Mouse (Mus musculus): ENCODE measurements around the gene Otud7a. TPM values are rescaled to one million over a fixed set of nuclear protein-coding genes. Genes with fewer than 3 reads are reported as not detected.
A peak's percentile ranks its signal among the peaks of the same experiment; 100 is the strongest.

The Otud7a gene
- not detected for total RNA-seq (2021)
- 0.06 and 0.15 TPM in 2 replicates for polyA plus RNA-seq (2012; rRNA removed)
- long read RNA-seq: 0 reads

GRCm38 (mm10) chr7:63444484-63445345 is at the start of gene Otud7a:
TSS of gene Otud7a (plus strand) at chr7:63444751.
- H3K27me3 ChIP-seq (ENCODE audit: control insufficient read depth, insufficient read depth, low read length): peaks cover 3% of the 10 kb centered on the region; the same call in 1 of the 2 replicates
- under 1% methylated on average over 104 of the region's 123 CpGs for WGBS
- H3K9ac ChIP-seq (ENCODE audit: low read depth, low read length): no peak within 1 kb of the TSS
- intact Hi-C loops (cut with DNase I): no loop called here
- no peaks in the 10 kb centered on the region for H3K79me2 ChIP-seq (replicated peaks; ENCODE audit: control insufficient read depth, insufficient read depth, low read length)
- H3K4me3 ChIP-seq: no peak within 1 kb of the TSS; the same call in 1 of the 2 replicates
- no peaks in the 10 kb centered on the region for H3K4me1 ChIP-seq (ENCODE audit: control insufficient read depth, insufficient read depth, low read length)
- TF ChIP-seq POLR2A (IDR thresholded peaks at IDR 0.05; ENCODE audit: insufficient read depth, low read depth, low read length): no peak
- TF ChIP-seq EP300 (IDR thresholded peaks at IDR 0.05; ENCODE audit: insufficient read depth, low read depth, low read length): no peak
- no peak for TF ChIP-seq CTCF (IDR thresholded peaks at IDR 0.05)
- no peak within 1 kb of the TSS for H3K27ac ChIP-seq
- H3K36me3 ChIP-seq (ENCODE audit: control insufficient read depth, insufficient read depth, low read length): no peaks in the 10 kb centered on the region
- peak; percentile 36 to 62 for DNase-seq

GRCm38 (mm10) chr7:63405988-63406387 is 38.6 kb upstream of the Otud7a start:
- Histone ChIP-seq H3K27ac (no peak overlapping the region), H3K79me2 (replicated peaks; ENCODE audit: control insufficient read depth, insufficient read depth, low read length) (no peaks in the 10 kb centered on the region), H3K9ac (ENCODE audit: low read depth, low read length) (no peak overlapping the region), H3K4me1 (ENCODE audit: control insufficient read depth, insufficient read depth, low read length) (no peaks in the 10 kb centered on the region), H3K36me3 (ENCODE audit: control insufficient read depth, insufficient read depth, low read length) (no peaks in the 10 kb centered on the region), H3K27me3 (ENCODE audit: control insufficient read depth, insufficient read depth, low read length) (no peaks in the 10 kb centered on the region), H3K4me3 (no peak overlapping the region)
- DNase-seq: no peak
- TF ChIP-seq EP300 (IDR thresholded peaks at IDR 0.05; ENCODE audit: insufficient read depth, low read depth, low read length) (no peak), CTCF (IDR thresholded peaks at IDR 0.05) (no peak), POLR2A (IDR thresholded peaks at IDR 0.05; ENCODE audit: insufficient read depth, low read depth, low read length) (no peak)
- intact Hi-C loops (cut with DNase I): no loop called here

GRCm38 (mm10) chr7:63445346-63445700 is 772 bp downstream of the Otud7a start:
- 24% methylated on average over 10 of the region's 10 CpGs for WGBS
- Histone ChIP-seq H3K4me3 (no peak overlapping the region), H3K79me2 (replicated peaks; ENCODE audit: control insufficient read depth, insufficient read depth, low read length) (no peaks in the 10 kb centered on the region), H3K36me3 (ENCODE audit: control insufficient read depth, insufficient read depth, low read length) (no peaks in the 10 kb centered on the region), H3K27me3 (ENCODE audit: control insufficient read depth, insufficient read depth, low read length) (peaks cover 3% of the 10 kb centered on the region; the same call in 1 of the 2 replicates), H3K27ac (no peak overlapping the region), H3K9ac (ENCODE audit: low read depth, low read length) (no peak overlapping the region), H3K4me1 (ENCODE audit: control insufficient read depth, insufficient read depth, low read length) (no peaks in the 10 kb centered on the region)
- intact Hi-C loops (cut with DNase I): no loop called here
- TF ChIP-seq EP300 (IDR thresholded peaks at IDR 0.05; ENCODE audit: insufficient read depth, low read depth, low read length) (no peak), POLR2A (IDR thresholded peaks at IDR 0.05; ENCODE audit: insufficient read depth, low read depth, low read length) (no peak), CTCF (IDR thresholded peaks at IDR 0.05) (no peak)
- no peak for DNase-seq

GRCm38 (mm10) chr7:63446951-63447350 is 2.4 kb downstream of the Otud7a start:
- Histone ChIP-seq H3K4me1 (ENCODE audit: control insufficient read depth, insufficient read depth, low read length) (no peaks in the 10 kb centered on the region), H3K4me3 (no peak overlapping the region), H3K27ac (no peak overlapping the region), H3K9ac (ENCODE audit: low read depth, low read length) (no peak overlapping the region), H3K36me3 (ENCODE audit: control insufficient read depth, insufficient read depth, low read length) (no peaks in the 10 kb centered on the region), H3K27me3 (ENCODE audit: control insufficient read depth, insufficient read depth, low read length) (peaks cover 3% of the 10 kb centered on the region; the same call in 1 of the 2 replicates), H3K79me2 (replicated peaks; ENCODE audit: control insufficient read depth, insufficient read depth, low read length) (no peaks in the 10 kb centered on the region)
- 24% methylated on average over 1 of the region's 1 CpGs for WGBS
- intact Hi-C loops (cut with DNase I): no loop called here
- DNase-seq: no peak
- TF ChIP-seq POLR2A (IDR thresholded peaks at IDR 0.05; ENCODE audit: insufficient read depth, low read depth, low read length): no peak
- TF ChIP-seq EP300 (IDR thresholded peaks at IDR 0.05; ENCODE audit: insufficient read depth, low read depth, low read length): no peak
- no peak for TF ChIP-seq CTCF (IDR thresholded peaks at IDR 0.05)

GRCm38 (mm10) chr7:63455228-63455627 is 10.7 kb downstream of the Otud7a start:
- Histone ChIP-seq H3K27ac (no peak overlapping the region), H3K4me3 (no peak overlapping the region), H3K9ac (ENCODE audit: low read depth, low read length) (no peak overlapping the region), H3K79me2 (replicated peaks; ENCODE audit: control insufficient read depth, insufficient read depth, low read length) (no peaks in the 10 kb centered on the region), H3K4me1 (ENCODE audit: control insufficient read depth, insufficient read depth, low read length) (no peaks in the 10 kb centered on the region), H3K27me3 (ENCODE audit: control insufficient read depth, insufficient read depth, low read length) (no peaks in the 10 kb centered on the region), H3K36me3 (ENCODE audit: control insufficient read depth, insufficient read depth, low read length) (no peaks in the 10 kb centered on the region)
- no peak for DNase-seq
- WGBS: 69% methylated on average over 3 of the region's 3 CpGs
- TF ChIP-seq CTCF (IDR thresholded peaks at IDR 0.05) (no peak), EP300 (IDR thresholded peaks at IDR 0.05; ENCODE audit: insufficient read depth, low read depth, low read length) (no peak), POLR2A (IDR thresholded peaks at IDR 0.05; ENCODE audit: insufficient read depth, low read depth, low read length) (no peak)
- intact Hi-C loops (cut with DNase I): no loop called here

DNA sequence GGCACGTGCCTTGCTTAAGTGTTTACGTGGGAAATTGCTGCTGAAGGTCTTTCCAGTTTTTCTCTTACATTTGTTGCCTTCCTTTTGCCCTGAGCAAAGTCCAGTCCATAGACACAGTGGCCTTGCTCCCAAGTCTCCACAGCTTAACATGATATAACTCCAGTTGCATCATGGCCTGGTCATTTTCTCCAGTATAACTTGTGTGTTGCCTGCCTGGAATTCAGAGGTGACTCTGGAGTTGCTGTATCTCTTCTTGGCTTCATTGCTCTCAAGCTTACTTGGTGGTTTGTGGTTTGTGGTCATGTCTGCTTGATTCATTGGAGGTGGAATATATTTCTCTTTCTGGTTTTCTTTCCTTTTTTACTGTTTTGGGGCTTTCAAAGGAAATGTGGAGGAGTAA is 17.7 kb downstream of the Otud7a start:
- whole genome bisulfite sequencing: 54% methylated on average over 2 of the region's 2 CpGs
- Histone ChIP-seq H3K27me3 (ENCODE audit: control insufficient read depth, insufficient read depth, low read length) (no peaks in the 10 kb centered on the region), H3K9ac (ENCODE audit: low read depth, low read length) (no peak overlapping the region), H3K27ac (no peak overlapping the region), H3K79me2 (replicated peaks; ENCODE audit: control insufficient read depth, insufficient read depth, low read length) (no peaks in the 10 kb centered on the region), H3K4me1 (ENCODE audit: control insufficient read depth, insufficient read depth, low read length) (no peaks in the 10 kb centered on the region), H3K36me3 (ENCODE audit: control insufficient read depth, insufficient read depth, low read length) (no peaks in the 10 kb centered on the region), H3K4me3 (no peak overlapping the region)
- TF ChIP-seq CTCF (IDR thresholded peaks at IDR 0.05): no peak
- TF ChIP-seq POLR2A (IDR thresholded peaks at IDR 0.05; ENCODE audit: insufficient read depth, low read depth, low read length): no peak
- TF ChIP-seq EP300 (IDR thresholded peaks at IDR 0.05; ENCODE audit: insufficient read depth, low read depth, low read length): no peak
- no peak for DNase-seq
- intact Hi-C loops (cut with DNase I): no loop called here

Measured in heart, adult 2 months (tissue).